ENCODE assay signal across 27 mouse cellular contexts in genomic region chr2:77587387-77587786, GRCm38 (mm10).
"Had no signal": no experiment of that assay in that cellular context is flagged by ENCODE, and none has a peak within 500 bp of the region (broad histone marks: within the 10 kb centered on the region; RNA-seq: fewer than 3 reads in every experiment).

No protein-coding gene starts in this region.

- H3K4me3 ChIP-seq: gastrocnemius, adult 2 months; heart, adult 2 months; heart, embryonic 13.5 days; heart, embryonic 15.5 days; hindbrain, embryonic 13.5 days; hindbrain, embryonic 15.5 days; intestine, embryonic 15.5 days; layer of hippocampus, adult 2 months; limb, embryonic 10.5 days; limb, embryonic 12.5 days; liver, embryonic 13.5 days; liver, embryonic 15.5 days had no signal

- H3K9me3 ChIP-seq: intestine, embryonic 15.5 days; limb, embryonic 10.5 days; liver, embryonic 13.5 days; liver, embryonic 15.5 days had no signal

- H3K9ac ChIP-seq: heart, embryonic 13.5 days; heart, embryonic 15.5 days; hindbrain, embryonic 13.5 days; hindbrain, embryonic 15.5 days; intestine, embryonic 15.5 days; limb, embryonic 12.5 days; liver, embryonic 13.5 days; liver, embryonic 15.5 days; liver, postnatal 0 days had no signal

- H3K36me3 ChIP-seq: heart, embryonic 13.5 days; heart, embryonic 15.5 days; hindbrain, embryonic 13.5 days; hindbrain, embryonic 15.5 days; intestine, embryonic 15.5 days; limb, embryonic 10.5 days; limb, embryonic 12.5 days; liver, embryonic 13.5 days; liver, embryonic 15.5 days had no signal

- H3K27me3 ChIP-seq: heart, embryonic 13.5 days; heart, embryonic 15.5 days; hindbrain, embryonic 13.5 days; hindbrain, embryonic 15.5 days; intestine, embryonic 15.5 days; limb, embryonic 12.5 days; liver, embryonic 13.5 days; liver, embryonic 15.5 days had no signal

- H3K4me2 ChIP-seq: heart, embryonic 11.5 days; heart, embryonic 13.5 days; heart, embryonic 15.5 days; hindbrain, embryonic 13.5 days; hindbrain, embryonic 15.5 days; intestine, embryonic 15.5 days; limb, embryonic 12.5 days; liver, embryonic 11.5 days; liver, embryonic 13.5 days; liver, embryonic 15.5 days had no signal

- H3K27ac ChIP-seq: gastrocnemius, adult 2 months; heart, adult 2 months; heart, embryonic 13.5 days; heart, embryonic 15.5 days; hindbrain, embryonic 13.5 days; hindbrain, embryonic 15.5 days; intestine, embryonic 15.5 days; layer of hippocampus, adult 2 months; limb, embryonic 10.5 days; limb, embryonic 12.5 days; liver, embryonic 13.5 days; liver, embryonic 15.5 days had no signal

- DNase-seq: gastrocnemius, adult 2 months; gastrocnemius, postnatal 10 days; gastrocnemius, postnatal 25 days; heart, adult 2 months; heart, postnatal 14 days; heart, postnatal 36 days; kidney, adult 18-20 months; kidney, adult 8-10 months; kidney, postnatal 10 days; kidney, postnatal 25 days; kidney, postnatal 4 days; liver; liver, embryonic 13.5 days; liver, postnatal 0 days had no signal

- H3K4me1 ChIP-seq: intestine, embryonic 15.5 days; limb, embryonic 10.5 days; limb, embryonic 12.5 days; liver, embryonic 13.5 days; liver, embryonic 15.5 days had no signal

- ATAC-seq: inflammation-experienced regulatory T-cells, adult 6 months; intestine, embryonic 15.5 days; intestine, postnatal 0 days; liver, postnatal 0 days had no signal
